Mouse (Mus musculus) intestine, embryonic 16.5 days (tissue): ENCODE results near the gene Sycn. TPM values are rescaled to one million over a fixed set of nuclear protein-coding genes. Genes with fewer than 3 reads are reported as not detected.

Source experiments
- ATAC-seq: fragments of 200-750 bp; cut with Nextera tagmentation; 2 replicates; pipeline ENCODE4 v1.8.0; 2017; ENCODE audit warnings: moderate TSS enrichment, moderate library complexity
- H3K27ac ChIP-seq: fragments of 300-500 bp; sonication (generic); 2 replicates; pipeline ENCODE4 v1.5.1; 2014; ENCODE audit warnings: mild to moderate bottlenecking, low read length
- H3K27me3 ChIP-seq: fragments of 300-500 bp; sonication (generic); replicated peaks from 2 replicates; pipeline ENCODE4 v1.6.1; 2014; ENCODE audit warnings: low read length, control low read depth, mixed read lengths; ENCODE audit not compliant: control insufficient read depth, insufficient read depth
- H3K36me3 ChIP-seq: fragments of 300-500 bp; sonication (generic); 2 replicates; pipeline ENCODE4 v1.6.1; 2014; ENCODE audit warnings: low read length, control low read depth; ENCODE audit not compliant: control insufficient read depth, insufficient read depth
- H3K4me1 ChIP-seq: fragments of 300-500 bp; sonication (generic); 2 replicates; pipeline ENCODE4 v1.6.1; 2014; ENCODE audit warnings: low read length, control low read depth, mixed read lengths; ENCODE audit not compliant: control insufficient read depth, insufficient read depth
- H3K4me2 ChIP-seq: fragments of 300-500 bp; sonication (generic); 2 replicates; pipeline ENCODE4 v1.6.1; 2014; ENCODE audit warnings: low read depth, low read length, control low read depth
- H3K4me3 ChIP-seq: fragments of 300-500 bp; sonication (generic); 2 replicates; pipeline ENCODE4 v1.5.1; 2014; ENCODE audit warnings: mild to moderate bottlenecking, low read length
- H3K9ac ChIP-seq: fragments of 300-500 bp; sonication (generic); 2 replicates; pipeline ENCODE4 v1.6.1; 2014; ENCODE audit warnings: low read depth, low read length
- H3K9me3 ChIP-seq: fragments of 300-500 bp; sonication (generic); 2 replicates; pipeline ENCODE4 v1.6.1; 2016; ENCODE audit warnings: low read length, control low read depth; ENCODE audit not compliant: control insufficient read depth
- WGBS: fragments of 180-500 bp; shearing (Covaris S2); extraction: QIAGEN DNeasy Blood & Tissue Kit; methylation state at CpG from one replicate; pipeline ENCODE4 v1.1.7; 2014; 5-methylcytosine and 5-hydroxymethylcytosine counted together
- polyA plus RNA-seq: library from polyadenylated mRNA; unstranded; fragments of >200 nt; fragmentation: Nextera tagmentation; extraction: Ambion mirVana; gene quantifications from 2 replicates; pipeline ENCODE4 v1.2.1, GENCODE M21; 2015

Gene Sycn
- polyA plus RNA-seq, 1 experiment from 2014 or later, result 94.3 TPM

DNA sequence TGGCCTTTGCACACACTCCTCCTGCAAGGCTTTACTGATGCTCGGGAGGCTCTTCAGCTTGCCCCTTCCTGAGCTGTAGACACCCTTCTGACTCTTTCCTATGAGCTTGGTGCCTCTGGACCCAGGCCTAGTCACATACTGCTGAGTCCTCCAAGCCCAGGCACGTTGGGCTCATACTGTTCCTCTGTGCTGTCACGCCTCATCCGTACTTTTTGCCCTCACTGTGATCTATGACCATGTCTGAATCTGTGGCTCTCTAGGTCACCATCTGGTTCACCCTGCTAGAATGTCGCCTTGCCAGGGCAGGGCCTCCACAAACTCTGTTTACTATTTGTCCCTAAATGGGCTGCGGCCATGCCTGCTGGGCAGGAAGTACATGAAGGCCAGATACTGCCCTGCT is 12.4 kb downstream of the Sycn start:
- Histone ChIP-seq H3K9me3 (no peaks in the 10 kb centered on the region; the same call in 1 of the 2 replicates), H3K4me3 (no peak overlapping the region), H3K27me3 (no peaks in the 10 kb centered on the region), H3K27ac (no peak overlapping the region), H3K4me1 (peaks cover 10% of the 10 kb centered on the region; the same call in 1 of the 2 replicates), H3K4me2 (no peak overlapping the region), H3K36me3 (no peaks in the 10 kb centered on the region), H3K9ac (no peak overlapping the region)
- 87% methylated on average over 6 of the region's 6 CpGs for WGBS
- no peak for ATAC-seq

DNA sequence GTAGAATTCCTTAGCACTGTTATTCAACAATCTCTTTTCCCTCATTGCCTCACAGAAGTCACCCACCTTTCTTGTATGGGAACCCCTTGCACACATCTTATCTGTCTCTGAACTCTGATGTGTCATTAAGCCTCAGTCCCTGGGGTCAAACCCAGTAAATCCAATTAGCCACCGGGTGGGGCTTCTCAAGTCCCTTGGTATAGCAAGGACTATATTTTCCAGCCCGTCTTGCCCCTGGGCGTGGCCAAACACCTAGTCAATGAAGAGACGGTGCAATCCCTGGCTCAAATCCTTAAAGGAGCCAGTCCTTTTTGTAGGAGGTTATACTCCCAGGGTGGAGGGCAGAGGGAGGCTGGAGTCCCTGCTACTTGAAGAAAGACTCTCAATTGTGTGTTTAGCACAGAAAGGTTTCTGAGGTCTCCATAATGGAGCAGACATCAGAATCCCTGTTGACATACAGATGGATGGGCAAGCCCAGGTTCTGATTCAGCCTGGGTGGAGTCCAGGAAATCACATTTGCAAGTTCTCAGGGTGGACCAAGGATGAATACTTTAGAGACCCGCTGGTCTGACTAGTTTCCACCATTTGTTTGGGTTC is 15.4 kb downstream of the Sycn start:
- WGBS, result 9% methylated on average over 5 of the region's 5 CpGs
- no peak overlapping the region for H3K27ac ChIP-seq
- H3K4me2 ChIP-seq, result no peak overlapping the region
- H3K4me1 ChIP-seq, result peaks cover 16% of the 10 kb centered on the region
- no peaks in the 10 kb centered on the region for H3K9me3 ChIP-seq
- ATAC-seq, result peak; percentile 52
- peaks cover 12% of the 10 kb centered on the region for H3K36me3 ChIP-seq
- H3K4me3 ChIP-seq, result no peak overlapping the region
- no peak overlapping the region for H3K9ac ChIP-seq
- H3K27me3 ChIP-seq, result no peaks in the 10 kb centered on the region

DNA sequence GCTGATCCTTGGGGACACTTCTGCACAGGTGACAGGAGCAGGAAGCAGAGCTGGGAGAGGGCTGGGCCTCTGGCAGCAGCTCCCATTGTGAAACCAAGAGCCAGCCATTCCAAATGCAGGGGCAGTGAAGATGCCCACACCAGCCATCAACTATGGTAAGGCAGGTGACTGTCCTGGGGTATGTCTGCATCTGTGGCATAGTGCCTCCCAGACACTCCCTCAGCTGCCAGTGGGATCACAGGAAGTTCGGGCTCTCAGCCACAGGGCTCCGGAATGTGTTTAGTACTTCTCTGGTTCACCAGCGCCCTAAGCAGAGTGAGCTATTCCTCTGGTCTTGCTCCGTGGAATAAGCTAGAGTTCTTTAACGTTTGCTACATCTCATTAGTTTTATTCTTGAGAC is 16.4 kb downstream of the Sycn start:
- no peak for ATAC-seq
- H3K4me1 ChIP-seq, result peaks cover 16% of the 10 kb centered on the region
- no peak overlapping the region for H3K9ac ChIP-seq
- H3K4me3 ChIP-seq, result no peak overlapping the region
- no peaks in the 10 kb centered on the region for H3K9me3 ChIP-seq
- WGBS, result 60% methylated on average over 5 of the region's 5 CpGs
- H3K27ac ChIP-seq, result no peak overlapping the region
- H3K4me2 ChIP-seq, result no peak overlapping the region
- H3K36me3 ChIP-seq, result peaks cover 18% of the 10 kb centered on the region
- H3K27me3 ChIP-seq, result no peaks in the 10 kb centered on the region

DNA sequence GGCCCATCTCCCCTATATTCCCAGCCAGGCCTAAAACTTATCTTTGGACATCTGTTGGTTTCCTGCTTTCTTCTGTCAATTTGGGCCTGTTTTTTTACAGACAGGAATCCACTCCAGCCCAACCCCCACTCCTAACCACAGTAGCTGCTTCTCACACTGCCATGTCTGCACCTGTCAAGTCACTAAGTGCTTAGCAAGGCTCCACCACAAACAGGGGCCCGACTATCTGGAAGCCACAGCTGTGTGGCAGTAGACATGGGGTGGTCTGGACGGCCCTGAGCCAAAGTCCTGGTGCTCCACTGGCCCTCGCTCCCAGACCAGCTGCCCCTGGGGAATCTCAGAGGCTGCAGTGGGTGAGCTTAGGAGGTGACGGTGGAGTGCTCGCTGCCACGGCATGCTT is 17.0 kb downstream of the Sycn start:
- 76% methylated on average over 6 of the region's 6 CpGs for WGBS
- H3K4me2 ChIP-seq, result no peak overlapping the region
- H3K9me3 ChIP-seq, result no peaks in the 10 kb centered on the region
- peaks cover 18% of the 10 kb centered on the region for H3K36me3 ChIP-seq
- no peak overlapping the region for H3K27ac ChIP-seq
- ATAC-seq, result no peak
- H3K4me3 ChIP-seq, result no peak overlapping the region
- peaks cover 16% of the 10 kb centered on the region for H3K4me1 ChIP-seq
- H3K9ac ChIP-seq, result no peak overlapping the region
- no peaks in the 10 kb centered on the region for H3K27me3 ChIP-seq

DNA sequence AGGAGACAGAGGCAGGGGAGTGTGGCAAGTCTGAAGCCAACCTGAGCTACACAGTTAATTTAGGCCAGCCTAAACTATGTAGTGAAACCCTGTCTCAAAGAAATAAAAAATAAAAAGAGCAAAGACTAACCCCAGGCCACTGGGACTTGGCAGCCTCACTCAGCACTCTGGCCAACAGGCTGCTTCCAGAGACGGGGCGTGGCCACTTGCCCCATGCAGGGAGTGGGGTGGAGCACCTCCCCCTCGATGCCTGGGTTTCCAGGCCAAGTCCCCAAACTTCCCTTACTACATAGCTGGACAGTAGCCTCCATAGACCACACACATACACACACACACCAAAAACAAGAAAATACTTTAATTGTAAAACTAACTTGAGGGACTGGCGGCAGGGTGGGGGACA is 17.8 kb downstream of the Sycn start:
- H3K4me3 ChIP-seq, result no peak overlapping the region
- no peak overlapping the region for H3K27ac ChIP-seq
- H3K9ac ChIP-seq, result no peak overlapping the region
- H3K4me1 ChIP-seq, result peaks cover 16% of the 10 kb centered on the region
- H3K9me3 ChIP-seq, result no peaks in the 10 kb centered on the region
- 57% methylated on average over 4 of the region's 4 CpGs for WGBS
- no peak overlapping the region for H3K4me2 ChIP-seq
- ATAC-seq, result 0 out of 2 replicates have a peak, but pooled peaks have one; percentile 18
- H3K36me3 ChIP-seq, result peaks cover 20% of the 10 kb centered on the region
- no peaks in the 10 kb centered on the region for H3K27me3 ChIP-seq

DNA sequence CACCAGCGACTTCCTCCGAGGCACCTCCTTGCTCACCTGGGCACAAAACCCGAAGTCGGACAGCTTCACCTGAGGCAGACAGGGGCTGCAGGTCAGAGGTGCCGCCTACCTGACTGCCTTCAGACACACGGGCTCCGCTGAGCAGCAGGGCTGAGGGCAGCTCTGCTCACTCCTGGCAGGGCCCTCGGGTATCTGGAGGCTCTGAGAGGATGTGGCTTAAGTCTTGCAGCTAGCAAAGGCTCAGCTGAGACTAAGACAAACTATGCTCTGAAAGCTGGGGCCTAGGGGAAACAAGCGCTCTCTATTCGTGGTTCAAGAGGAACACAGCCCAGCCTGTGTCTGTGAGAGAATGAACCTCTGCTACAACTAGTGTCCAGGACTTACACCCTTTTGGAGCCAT is 20.2 kb downstream of the Sycn start:
- no peak for ATAC-seq
- Histone ChIP-seq H3K9ac (no peak overlapping the region), H3K4me2 (no peak overlapping the region), H3K27ac (no peak overlapping the region), H3K27me3 (no peaks in the 10 kb centered on the region), H3K4me3 (no peak overlapping the region), H3K9me3 (no peaks in the 10 kb centered on the region), H3K4me1 (peaks cover 15% of the 10 kb centered on the region), H3K36me3 (peaks cover 37% of the 10 kb centered on the region)
- 91% methylated on average over 10 of the region's 10 CpGs for WGBS

DNA sequence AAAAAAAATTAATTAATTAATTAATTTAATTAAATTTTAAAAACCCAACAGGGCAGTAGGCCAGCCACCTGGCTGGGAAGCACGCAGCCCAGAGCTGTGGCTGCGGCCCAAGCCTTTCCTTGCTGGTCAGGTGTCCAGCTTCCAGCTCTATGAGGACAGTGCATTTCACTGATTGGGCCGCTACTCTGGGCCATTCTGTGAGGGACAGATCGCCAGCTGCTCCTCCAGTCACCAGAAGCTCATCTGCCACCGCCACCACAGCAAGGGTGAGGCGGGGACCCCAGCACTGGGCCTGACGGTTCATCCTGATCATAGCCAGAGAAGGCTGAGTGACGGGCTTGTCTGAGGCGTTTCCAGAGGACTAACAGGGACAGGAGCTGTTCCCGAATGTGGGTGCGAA is 21.3 kb downstream of the Sycn start:
- Histone ChIP-seq H3K36me3 (peaks cover 42% of the 10 kb centered on the region), H3K9ac (no peak overlapping the region), H3K4me1 (peaks cover 6% of the 10 kb centered on the region), H3K27me3 (no peaks in the 10 kb centered on the region), H3K4me3 (no peak overlapping the region), H3K9me3 (no peaks in the 10 kb centered on the region), H3K4me2 (no peak overlapping the region), H3K27ac (no peak overlapping the region)
- ATAC-seq, result no peak
- WGBS, result 89% methylated on average over 11 of the region's 11 CpGs

DNA sequence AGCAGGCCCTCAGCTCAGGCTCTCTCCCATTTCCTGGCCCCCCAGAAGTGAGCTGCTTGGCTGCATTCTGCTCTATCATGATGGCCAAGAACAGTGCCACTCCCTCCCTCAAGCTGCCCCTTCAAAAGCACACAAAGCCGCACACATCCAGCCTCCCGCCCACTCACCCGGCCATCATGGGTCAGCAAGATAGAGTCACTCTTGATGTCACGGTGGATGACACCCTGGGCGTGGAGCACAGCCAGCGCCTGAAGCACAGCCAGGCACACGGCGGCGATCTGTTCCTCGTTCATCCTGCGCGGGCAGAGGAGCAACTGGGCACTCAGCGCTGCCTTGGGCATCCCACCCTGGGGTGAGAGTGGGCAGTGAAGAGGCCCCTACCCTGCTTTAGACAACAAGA is 21.7 kb downstream of the Sycn start:
- Histone ChIP-seq H3K27me3 (no peaks in the 10 kb centered on the region), H3K4me2 (no peak overlapping the region), H3K9me3 (no peaks in the 10 kb centered on the region), H3K4me3 (no peak overlapping the region), H3K4me1 (peaks cover 6% of the 10 kb centered on the region), H3K9ac (no peak overlapping the region), H3K36me3 (peaks cover 46% of the 10 kb centered on the region), H3K27ac (no peak overlapping the region)
- WGBS, result 92% methylated on average over 13 of the region's 13 CpGs
- no peak for ATAC-seq

DNA sequence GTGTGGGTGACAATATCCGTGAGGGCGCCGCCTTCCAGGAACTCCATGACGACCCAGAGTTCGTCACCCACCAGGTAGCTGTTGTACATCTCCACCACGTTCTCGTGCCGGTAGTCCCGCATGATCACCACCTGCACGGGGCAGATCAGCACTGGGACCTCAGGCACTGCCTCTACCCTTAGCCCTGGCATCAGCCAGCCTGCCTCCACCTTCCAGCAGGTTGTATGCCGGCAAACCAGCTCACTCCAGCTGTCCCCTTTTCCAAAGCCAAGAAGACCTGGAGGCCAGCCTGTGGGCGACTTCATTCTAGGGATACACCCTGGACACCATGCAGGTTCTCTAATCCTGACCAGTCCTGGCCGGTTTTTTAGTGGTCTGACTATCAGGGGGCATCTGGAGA is 22.3 kb downstream of the Sycn start:
- H3K4me2 ChIP-seq, result no peak overlapping the region
- peaks cover 50% of the 10 kb centered on the region for H3K36me3 ChIP-seq
- no peak overlapping the region for H3K4me3 ChIP-seq
- no peak overlapping the region for H3K27ac ChIP-seq
- no peaks in the 10 kb centered on the region for H3K9me3 ChIP-seq
- peaks cover 6% of the 10 kb centered on the region for H3K4me1 ChIP-seq
- no peak for ATAC-seq
- 95% methylated on average over 13 of the region's 13 CpGs for WGBS
- H3K27me3 ChIP-seq, result no peaks in the 10 kb centered on the region
- no peak overlapping the region for H3K9ac ChIP-seq

DNA sequence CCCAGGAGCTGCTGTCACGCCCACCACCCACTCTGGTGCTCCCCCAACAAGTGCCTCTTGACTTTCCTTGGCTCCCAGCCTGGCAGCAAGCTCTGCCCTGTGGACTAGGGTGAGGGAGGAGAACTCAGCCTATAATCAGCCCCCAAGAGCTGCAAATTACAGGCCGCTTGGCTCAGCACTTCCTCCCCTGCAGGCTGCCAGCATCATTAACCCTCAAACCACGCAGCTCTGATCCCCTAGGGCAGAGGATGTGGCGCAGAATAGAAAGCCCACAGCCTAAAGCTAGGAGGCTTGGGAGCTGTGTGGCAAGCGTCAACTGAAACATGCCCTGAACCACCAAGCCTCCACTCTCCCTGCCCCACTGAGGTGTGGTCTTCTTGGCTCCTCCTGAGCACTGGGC is 24.7 kb downstream of the Sycn start:
- H3K9ac ChIP-seq, result no peak overlapping the region
- H3K36me3 ChIP-seq, result peaks cover 42% of the 10 kb centered on the region
- H3K9me3 ChIP-seq, result no peaks in the 10 kb centered on the region
- peaks cover 13% of the 10 kb centered on the region for H3K4me1 ChIP-seq
- no peak overlapping the region for H3K4me3 ChIP-seq
- ATAC-seq, result no peak
- no peaks in the 10 kb centered on the region for H3K27me3 ChIP-seq
- 73% methylated on average over 5 of the region's 5 CpGs for WGBS
- H3K27ac ChIP-seq, result no peak overlapping the region
- no peak overlapping the region for H3K4me2 ChIP-seq
